Mouse (Mus musculus): Measurements from ENCODE around the gene Hagh. TPM values are rescaled to one million over a fixed set of nuclear protein-coding genes. Genes with fewer than 3 reads are reported as not detected.

The Hagh gene
- polyA plus RNA-seq, 1 experiment from 2014 or later, result 28.3 TPM

GRCm38 (mm10) chr17:24818172-24818571 is 21.8 kb upstream of the Hagh start:
- no peak for ATAC-seq (ENCODE audit: insufficient number of reproducible peaks, insufficient read depth, low FRiP score, low TSS enrichment, low read depth)
- Histone ChIP-seq H3K4me2 (no peak overlapping the region), H3K4me1 (no peaks in the 10 kb centered on the region), H3K9ac (no peak overlapping the region), H3K27ac (no peak overlapping the region), H3K36me3 (no peaks in the 10 kb centered on the region), H3K27me3 (peaks cover 15% of the 10 kb centered on the region; the same call in 1 of the 2 replicates), H3K4me3 (no peak overlapping the region), H3K9me3 (no peaks in the 10 kb centered on the region)
- 54% methylated on average over 6 of the region's 6 CpGs for WGBS

GRCm38 (mm10) chr17:24819469-24819868 is 20.5 kb upstream of the Hagh start:
- Histone ChIP-seq H3K4me1 (no peaks in the 10 kb centered on the region), H3K9ac (no peak overlapping the region), H3K4me2 (no peak overlapping the region), H3K9me3 (no peaks in the 10 kb centered on the region), H3K4me3 (no peak overlapping the region), H3K36me3 (no peaks in the 10 kb centered on the region), H3K27me3 (peaks cover 15% of the 10 kb centered on the region), H3K27ac (no peak overlapping the region)
- ATAC-seq (ENCODE audit: insufficient number of reproducible peaks, insufficient read depth, low FRiP score, low TSS enrichment, low read depth), result no peak
- 66% methylated on average over 2 of the region's 2 CpGs for WGBS

- no peak overlapping the region for H3K27ac ChIP-seq
- H3K36me3 ChIP-seq, result no peaks in the 10 kb centered on the region
- H3K4me3 ChIP-seq, result no peak overlapping the region
- H3K4me2 ChIP-seq, result no peak overlapping the region
- peaks cover 28% of the 10 kb centered on the region for H3K27me3 ChIP-seq
- WGBS, result 56% methylated on average over 3 of the region's 3 CpGs
- no peaks in the 10 kb centered on the region for H3K4me1 ChIP-seq
- no peaks in the 10 kb centered on the region for H3K9me3 ChIP-seq
- no peak for ATAC-seq (ENCODE audit: insufficient number of reproducible peaks, insufficient read depth, low FRiP score, low TSS enrichment, low read depth)
- no peak overlapping the region for H3K9ac ChIP-seq
Observed at GRCm38 (mm10) chr17:24821351-24822280, 18.3 kb upstream of the Hagh start.

GRCm38 (mm10) chr17:24840341-24840740 is 398 bp downstream of the Hagh start:
- H3K9ac ChIP-seq, result no peak overlapping the region

GRCm38 (mm10) chr17:24841133-24841532 is 1.2 kb downstream of the Hagh start:
- no peaks in the 10 kb centered on the region for H3K9me3 ChIP-seq
- no peak overlapping the region for H3K4me2 ChIP-seq
- no peaks in the 10 kb centered on the region for H3K36me3 ChIP-seq
- no peak overlapping the region for H3K9ac ChIP-seq
- ATAC-seq (ENCODE audit: insufficient number of reproducible peaks, insufficient read depth, low FRiP score, low TSS enrichment, low read depth), result no peak
- H3K4me3 ChIP-seq, result no peak overlapping the region
- H3K4me1 ChIP-seq, result no peaks in the 10 kb centered on the region
- 52% methylated on average over 4 of the region's 4 CpGs for WGBS
- no peak overlapping the region for H3K27ac ChIP-seq
- H3K27me3 ChIP-seq, result peaks cover 20% of the 10 kb centered on the region

More at GRCm38 (mm10) chr17:24840341-24840740, 398 bp downstream of the Hagh start:
- no peak overlapping the region for H3K27ac ChIP-seq
- H3K4me1 ChIP-seq, result no peaks in the 10 kb centered on the region
- H3K36me3 ChIP-seq, result no peaks in the 10 kb centered on the region
- H3K27me3 ChIP-seq, result peaks cover 25% of the 10 kb centered on the region
- no peak overlapping the region for H3K4me2 ChIP-seq
- no peak overlapping the region for H3K4me3 ChIP-seq
- no peaks in the 10 kb centered on the region for H3K9me3 ChIP-seq
- 55% methylated on average over 5 of the region's 5 CpGs for WGBS
- no peak for ATAC-seq (ENCODE audit: insufficient number of reproducible peaks, insufficient read depth, low FRiP score, low TSS enrichment, low read depth)

GRCm38 (mm10) chr17:24842631-24843030 is 2.7 kb downstream of the Hagh start:
- no peaks in the 10 kb centered on the region for H3K9me3 ChIP-seq
- 47% methylated on average over 2 of the region's 2 CpGs for WGBS
- no peaks in the 10 kb centered on the region for H3K4me1 ChIP-seq
- no peak overlapping the region for H3K27ac ChIP-seq
- H3K9ac ChIP-seq, result no peak overlapping the region
- no peak for ATAC-seq (ENCODE audit: insufficient number of reproducible peaks, insufficient read depth, low FRiP score, low TSS enrichment, low read depth)
- no peaks in the 10 kb centered on the region for H3K36me3 ChIP-seq
- peaks cover 20% of the 10 kb centered on the region for H3K27me3 ChIP-seq
- no peak overlapping the region for H3K4me2 ChIP-seq
- H3K4me3 ChIP-seq, result no peak overlapping the region

- Histone ChIP-seq H3K9me3 (no peaks in the 10 kb centered on the region), H3K4me2 (no peak overlapping the region), H3K36me3 (no peaks in the 10 kb centered on the region), H3K27ac (no peak overlapping the region), H3K27me3 (peaks cover 20% of the 10 kb centered on the region), H3K4me1 (peaks cover 6% of the 10 kb centered on the region), H3K9ac (no peak overlapping the region), H3K4me3 (no peak overlapping the region)
- 56% methylated on average over 9 of the region's 9 CpGs for WGBS
- no peak for ATAC-seq (ENCODE audit: insufficient number of reproducible peaks, insufficient read depth, low FRiP score, low TSS enrichment, low read depth)
Observed at GRCm38 (mm10) chr17:24844525-24844924, 4.6 kb downstream of the Hagh start.

- H3K9me3 ChIP-seq, result no peaks in the 10 kb centered on the region
- H3K4me3 ChIP-seq, result no peak overlapping the region
- WGBS, result 97% methylated on average over 1 of the region's 1 CpGs
- H3K4me2 ChIP-seq, result no peak overlapping the region
- no peak overlapping the region for H3K27ac ChIP-seq
- no peak for ATAC-seq (ENCODE audit: insufficient number of reproducible peaks, insufficient read depth, low FRiP score, low TSS enrichment, low read depth)
- no peaks in the 10 kb centered on the region for H3K36me3 ChIP-seq
- no peak overlapping the region for H3K9ac ChIP-seq
- peaks cover 22% of the 10 kb centered on the region for H3K27me3 ChIP-seq
- H3K4me1 ChIP-seq, result peaks cover 17% of the 10 kb centered on the region
Observed at GRCm38 (mm10) chr17:24847386-24847785, 7.4 kb downstream of the Hagh start.

- Histone ChIP-seq H3K9ac (no peak overlapping the region), H3K4me2 (peak overlapping the region; percentile 86), H3K9me3 (no peaks in the 10 kb centered on the region), H3K36me3 (peaks cover 6% of the 10 kb centered on the region), H3K4me3 (peak overlapping the region; percentile 76; the same call in 1 of the 2 replicates), H3K27ac (no peak overlapping the region), H3K4me1 (peaks cover 17% of the 10 kb centered on the region), H3K27me3 (peaks cover 22% of the 10 kb centered on the region)
- ATAC-seq (ENCODE audit: insufficient number of reproducible peaks, insufficient read depth, low FRiP score, low TSS enrichment, low read depth), result no peak
Observed at GRCm38 (mm10) chr17:24848600-24849031, 8.7 kb downstream of the Hagh start.

- Histone ChIP-seq H3K4me1 (peaks cover 17% of the 10 kb centered on the region), H3K4me2 (peak overlapping the region; percentile 86), H3K9me3 (no peaks in the 10 kb centered on the region), H3K36me3 (peaks cover 15% of the 10 kb centered on the region), H3K9ac (peak overlapping the region; percentile 82), H3K4me3 (peak overlapping the region; percentile 76), H3K27me3 (peaks cover 16% of the 10 kb centered on the region), H3K27ac (peak overlapping the region; percentile 88)
- under 1% methylated on average over 21 of the region's 21 CpGs for WGBS
- ATAC-seq (ENCODE audit: insufficient number of reproducible peaks, insufficient read depth, low FRiP score, low TSS enrichment, low read depth), result peak; percentile 45; the same call in 1 of the 2 replicates
Observed at GRCm38 (mm10) chr17:24849733-24850064, 9.8 kb downstream of the Hagh start.

- Histone ChIP-seq H3K9me3 (no peaks in the 10 kb centered on the region), H3K4me2 (peak within 1 kb of the TSS; percentile 86), H3K27ac (peak within 1 kb of the TSS; percentile 88), H3K4me1 (peaks cover 17% of the 10 kb centered on the region), H3K36me3 (peaks cover 17% of the 10 kb centered on the region), H3K27me3 (peaks cover 14% of the 10 kb centered on the region), H3K9ac (peak within 1 kb of the TSS; percentile 82), H3K4me3 (peak within 1 kb of the TSS; percentile 76)
- ATAC-seq (ENCODE audit: insufficient number of reproducible peaks, insufficient read depth, low FRiP score, low TSS enrichment, low read depth), result peak; percentile 99
- under 1% methylated on average over 58 of the region's 58 CpGs for WGBS
Observed at GRCm38 (mm10) chr17:24850065-24850772, 10.3 kb downstream of the Hagh start, which contains the start of gene Fahd1. Fahd1 (minus strand) TSS chr17:24850364.
